ENCODE assay signal across 15 mouse cellular contexts in genomic region chr6:31073338-31073737, GRCm38 (mm10).
DNase-seq lines count a peak whose midpoint lies in the region; ATAC-seq lines count a peak whose summit lies in the region.
"Had no signal": no experiment of that assay in that cellular context is flagged by ENCODE, and none has a peak within 500 bp of the region (broad histone marks: within the 10 kb centered on the region; RNA-seq: fewer than 3 reads in every experiment).

No protein-coding gene starts in this region.

- DNase-seq in gastrocnemius, adult 18-20 months (ENCODE audit: low spot score) = peak; percentile 84
- no peak for DNase-seq in gastrocnemius, postnatal 4 days (ENCODE audit: low spot score in 2 of 2)
- DNase-seq in lung, postnatal 4 days = no peak
- DNase-seq in 3T3-L1 (ENCODE audit: low read depth, low spot score) = peak; percentile 46
- DNase-seq in gastrocnemius, postnatal 14 days = peak; percentile 50
- no peak for DNase-seq in spleen, postnatal 10 days (ENCODE audit: low spot score in 2 of 2)
- DNase-seq: adrenal gland, postnatal 10 days; cerebellum, postnatal 14 days; embryo, embryonic 11 days; kidney, adult 18-20 months; right cerebral cortex, postnatal 4 days had no signal

- intact Hi-C loops in gastrocnemius, postnatal 14 days (cut with DNase I; ENCODE audit: low total_unique reads) = loop anchor here (10.0 kb wide), 1 partner anchor 51 kb away; no protein-coding TSS in a partner anchor

- no peak overlapping the region for H3K4me2 ChIP-seq in lung, embryonic 15.5 days
- H3K4me2 ChIP-seq: limb, embryonic 15.5 days; liver, embryonic 15.5 days had no signal

- no peaks in the 10 kb centered on the region for H3K9me3 ChIP-seq in lung, embryonic 15.5 days
- H3K9me3 ChIP-seq: limb, embryonic 15.5 days; liver, embryonic 15.5 days had no signal

- H3K4me3 ChIP-seq in lung, embryonic 15.5 days = no peak overlapping the region
- H3K4me3 ChIP-seq: limb, embryonic 15.5 days; liver, embryonic 15.5 days had no signal

- no peak overlapping the region for H3K9ac ChIP-seq in lung, embryonic 15.5 days
- H3K9ac ChIP-seq: limb, embryonic 15.5 days; liver, embryonic 15.5 days had no signal

- H3K27me3 ChIP-seq in lung, embryonic 15.5 days = no peaks in the 10 kb centered on the region
- H3K27me3 ChIP-seq: limb, embryonic 15.5 days; liver, embryonic 15.5 days had no signal

- 77% methylated on average over 8 of the region's 8 CpGs for WGBS in lung, embryonic 15.5 days

- H3K4me1 ChIP-seq in lung, embryonic 15.5 days = peaks cover 54% of the 10 kb centered on the region

- H3K27ac ChIP-seq in lung, embryonic 15.5 days = peak overlapping the region; percentile 81
- H3K27ac ChIP-seq: kidney, postnatal 0 days; limb, embryonic 15.5 days; liver, embryonic 15.5 days had no signal

- no peaks in the 10 kb centered on the region for H3K36me3 ChIP-seq in lung, embryonic 15.5 days
- H3K36me3 ChIP-seq: limb, embryonic 15.5 days; liver, embryonic 15.5 days had no signal

- ATAC-seq in lung, embryonic 15.5 days (ENCODE audit: borderline replicate concordance, extremely low read depth, low FRiP score, low TSS enrichment) = no peak

Comparison
In these comparisons a context has a peak if more than half of its experiments do, and no peak if none do; other contexts are left out.
1. DNase-seq: peak in gastrocnemius, adult 18-20 months (single experiment), 3T3-L1 (single experiment) and gastrocnemius, postnatal 14 days (single experiment); none in gastrocnemius, postnatal 4 days (0 of 2), lung, postnatal 4 days (0 of 2) and spleen, postnatal 10 days (0 of 2).